Mouse (Mus musculus) heart, postnatal 0 days (tissue): ENCODE data around the gene Itk.

Source experiments
- CTCF ChIP-seq: IDR thresholded peaks from 2 replicates; pipeline ENCODE4 v1.5.1; 2016; ENCODE audit warnings: antibody characterized with exemption, control low read depth, low read depth
- EP300 ChIP-seq: IDR thresholded peaks from 2 replicates; pipeline ENCODE4 v1.6.1; 2016; ENCODE audit warnings: antibody characterized with exemption, low read depth

- TF ChIP-seq CTCF (no peak), EP300 (no peak)
Measured at GRCm38 (mm10) chr11:46283800-46284199, 105.5 kb downstream of the Itk start.
